Mouse (Mus musculus): ENCODE measurements around the gene Otog. TPM values are rescaled to one million over a fixed set of nuclear protein-coding genes. Genes with fewer than 3 reads are reported as not detected.

The Otog gene
- polyA plus RNA-seq, 1 experiment = not detected

GRCm38 (mm10) chr7:46352748-46353147 lies 112.0 kb downstream of the Otog start:
- 63% methylated on average over 2 of the region's 2 CpGs for WGBS
- H3K4me1 ChIP-seq (ENCODE audit: control insufficient read depth, insufficient read depth, low read length) = no peaks in the 10 kb centered on the region

GRCm38 (mm10) chr7:46353216-46353615 lies 112.4 kb downstream of the Otog start:
- WGBS = 59% methylated on average over 8 of the region's 8 CpGs

More at GRCm38 (mm10) chr7:46352748-46353147, 112.0 kb downstream of the Otog start:
- Histone ChIP-seq H3K27ac (ENCODE audit: control insufficient read depth, insufficient read depth, low read depth, low read length, poor library complexity) (no peak overlapping the region), H3K4me3 (replicated peaks; ENCODE audit: control insufficient read depth, low read depth, low read length) (no peak overlapping the region)
- TF ChIP-seq POLR2A (IDR thresholded peaks at IDR 0.05; ENCODE audit: borderline replicate concordance, control insufficient read depth, low read depth, low read length) = no peak

GRCm38 (mm10) chr7:46353875-46354274 lies 113.1 kb downstream of the Otog start:
- H3K27ac ChIP-seq (ENCODE audit: control insufficient read depth, insufficient read depth, low read depth, low read length, poor library complexity) = no peak overlapping the region
- TF ChIP-seq POLR2A (IDR thresholded peaks at IDR 0.05; ENCODE audit: borderline replicate concordance, control insufficient read depth, low read depth, low read length) (no peak), CTCF (IDR thresholded peaks at IDR 0.05; ENCODE audit: control insufficient read depth, insufficient read depth, low read length) (no peak)
- H3K4me3 ChIP-seq (replicated peaks; ENCODE audit: control insufficient read depth, low read depth, low read length) = no peak overlapping the region
- H3K4me1 ChIP-seq (ENCODE audit: control insufficient read depth, insufficient read depth, low read length) = no peaks in the 10 kb centered on the region
- 22% methylated on average over 4 of the region's 4 CpGs for WGBS

More at GRCm38 (mm10) chr7:46353216-46353615, 112.4 kb downstream of the Otog start:
- Histone ChIP-seq H3K4me3 (replicated peaks; ENCODE audit: control insufficient read depth, low read depth, low read length) (no peak overlapping the region), H3K27ac (ENCODE audit: control insufficient read depth, insufficient read depth, low read depth, low read length, poor library complexity) (no peak overlapping the region), H3K4me1 (ENCODE audit: control insufficient read depth, insufficient read depth, low read length) (no peaks in the 10 kb centered on the region)
- TF ChIP-seq CTCF (IDR thresholded peaks at IDR 0.05; ENCODE audit: control insufficient read depth, insufficient read depth, low read length) = no peak
- TF ChIP-seq POLR2A (IDR thresholded peaks at IDR 0.05; ENCODE audit: borderline replicate concordance, control insufficient read depth, low read depth, low read length) = no peak

Other genes with a start within 250 kb of the Otog start
- 1.1 and 1.3 TPM in 2 replicates for gene Abcc6, start 210.7 kb upstream of the Otog start, polyA plus RNA-seq (2011; ENCODE audit: insufficient read depth, insufficient read length, low replicate concordance, missing spikeins)
- 25.3 and 43.9 TPM in 2 replicates for gene Nomo1, start 207.3 kb upstream of the Otog start, polyA plus RNA-seq (2011; ENCODE audit: insufficient read depth, insufficient read length, low replicate concordance, missing spikeins)
- gene Kcnj11, start 140.2 kb upstream of the Otog start, polyA plus RNA-seq (2011; ENCODE audit: insufficient read depth, insufficient read length, low replicate concordance, missing spikeins) = not detected in 2 replicates
- gene Abcc8, start 61.0 kb upstream of the Otog start, polyA plus RNA-seq (2011; ENCODE audit: insufficient read depth, insufficient read length, low replicate concordance, missing spikeins) = not detected in 2 replicates
- not detected in 2 replicates for gene Ush1c, start 2.5 kb upstream of the Otog start, polyA plus RNA-seq (2011; ENCODE audit: insufficient read depth, insufficient read length, low replicate concordance, missing spikeins)
- not detected in 2 replicates for gene Myod1, start 135.5 kb downstream of the Otog start, polyA plus RNA-seq (2011; ENCODE audit: insufficient read depth, insufficient read length, low replicate concordance, missing spikeins)
- gene Kcnc1, start 155.5 kb downstream of the Otog start, polyA plus RNA-seq (2011; ENCODE audit: insufficient read depth, insufficient read length, low replicate concordance, missing spikeins) = 0.25 and 0.32 TPM in 2 replicates